Mouse (Mus musculus): ENCODE measurements around the gene Tmem97. TPM values are rescaled to one million over a fixed set of nuclear protein-coding genes. Genes with fewer than 3 reads are reported as not detected.

The Tmem97 gene
- polyA plus RNA-seq, 1 experiment, result 27.3 TPM

DNA sequence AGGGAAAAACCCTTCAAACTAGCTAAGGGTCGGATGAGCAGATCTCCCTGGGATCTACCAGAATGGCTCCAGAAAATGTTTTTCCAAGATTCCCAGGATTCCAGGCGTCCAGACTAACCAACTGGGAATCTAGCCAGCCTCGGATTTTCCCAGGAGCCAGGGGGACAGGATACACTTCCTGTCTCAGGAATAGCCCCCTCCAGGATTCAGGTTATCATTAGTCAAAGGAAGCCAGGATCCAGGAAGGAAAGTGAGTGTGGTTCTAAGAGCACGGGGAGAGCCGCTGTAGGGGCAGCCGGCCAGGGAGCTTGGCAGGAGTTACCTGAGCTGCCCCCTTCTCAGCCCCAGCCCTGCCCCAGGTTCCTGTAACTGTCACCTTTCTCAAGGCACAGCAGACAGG, 19.5 kb downstream of the Tmem97 start:
- WGBS, result 78% methylated on average over 6 of the region's 6 CpGs
- TF ChIP-seq CTCF (IDR thresholded peaks at IDR 0.05; ENCODE audit: control insufficient read depth, insufficient read depth, low read length) (no peak), POLR2A (IDR thresholded peaks at IDR 0.05; ENCODE audit: borderline replicate concordance, control insufficient read depth, low read depth, low read length) (no peak)
- no peak overlapping the region for H3K27ac ChIP-seq (ENCODE audit: control insufficient read depth, insufficient read depth, low read depth, low read length, poor library complexity)
- no peak overlapping the region for H3K4me3 ChIP-seq (replicated peaks; ENCODE audit: control insufficient read depth, low read depth, low read length)
- H3K4me1 ChIP-seq (ENCODE audit: control insufficient read depth, insufficient read depth, low read length), result no peaks in the 10 kb centered on the region; the same call in 1 of the 2 replicates

- Histone ChIP-seq H3K27ac (ENCODE audit: control insufficient read depth, insufficient read depth, low read depth, low read length, poor library complexity) (no peak overlapping the region), H3K4me1 (ENCODE audit: control insufficient read depth, insufficient read depth, low read length) (no peaks in the 10 kb centered on the region; the same call in 1 of the 2 replicates), H3K4me3 (replicated peaks; ENCODE audit: control insufficient read depth, low read depth, low read length) (no peak overlapping the region)
- TF ChIP-seq POLR2A (IDR thresholded peaks at IDR 0.05; ENCODE audit: borderline replicate concordance, control insufficient read depth, low read depth, low read length) (no peak), CTCF (IDR thresholded peaks at IDR 0.05; ENCODE audit: control insufficient read depth, insufficient read depth, low read length) (no peak)
- WGBS, result 82% methylated on average over 12 of the region's 12 CpGs
Measured at GRCm38 (mm10) chr11:78530001-78530400, 20.6 kb downstream of the Tmem97 start.

DNA sequence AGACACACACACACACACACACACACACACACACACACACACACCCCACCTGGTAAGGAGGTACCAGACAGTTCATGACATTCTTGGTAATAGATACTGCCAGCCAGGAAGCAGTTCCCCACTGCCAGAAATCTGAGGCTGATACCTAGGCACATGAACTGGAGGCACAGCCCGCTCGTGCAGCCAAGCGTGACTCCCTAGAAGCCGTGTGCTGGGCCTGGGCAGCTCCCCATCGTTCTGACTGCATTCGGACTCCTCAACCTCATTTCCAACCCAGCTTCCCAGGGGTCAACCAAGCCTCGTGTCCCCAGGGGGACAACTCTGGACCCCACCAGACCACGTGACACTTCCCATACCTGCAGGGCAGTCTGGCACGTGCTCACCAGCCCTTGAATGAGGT, 21.9 kb downstream of the Tmem97 start:
- TF ChIP-seq CTCF (IDR thresholded peaks at IDR 0.05; ENCODE audit: control insufficient read depth, insufficient read depth, low read length) (no peak), POLR2A (IDR thresholded peaks at IDR 0.05; ENCODE audit: borderline replicate concordance, control insufficient read depth, low read depth, low read length) (no peak)
- 87% methylated on average over 9 of the region's 9 CpGs for WGBS
- Histone ChIP-seq H3K4me1 (ENCODE audit: control insufficient read depth, insufficient read depth, low read length) (no peaks in the 10 kb centered on the region), H3K27ac (ENCODE audit: control insufficient read depth, insufficient read depth, low read depth, low read length, poor library complexity) (no peak overlapping the region), H3K4me3 (replicated peaks; ENCODE audit: control insufficient read depth, low read depth, low read length) (no peak overlapping the region)

GRCm38 (mm10) chr11:78524838-78525237, 25.7 kb downstream of the Tmem97 start:
- H3K4me1 ChIP-seq (ENCODE audit: control insufficient read depth, insufficient read depth, low read length), result no peaks in the 10 kb centered on the region
- H3K27ac ChIP-seq (ENCODE audit: control insufficient read depth, insufficient read depth, low read depth, low read length, poor library complexity), result no peak overlapping the region
- TF ChIP-seq CTCF (IDR thresholded peaks at IDR 0.05; ENCODE audit: control insufficient read depth, insufficient read depth, low read length), result no peak
- H3K4me3 ChIP-seq (replicated peaks; ENCODE audit: control insufficient read depth, low read depth, low read length), result no peak overlapping the region
- WGBS, result 49% methylated on average over 2 of the region's 2 CpGs

- Histone ChIP-seq H3K4me3 (replicated peaks; ENCODE audit: control insufficient read depth, low read depth, low read length) (no peak overlapping the region), H3K4me1 (ENCODE audit: control insufficient read depth, insufficient read depth, low read length) (no peaks in the 10 kb centered on the region), H3K27ac (ENCODE audit: control insufficient read depth, insufficient read depth, low read depth, low read length, poor library complexity) (no peak overlapping the region)
- 88% methylated on average over 9 of the region's 9 CpGs for WGBS
- TF ChIP-seq CTCF (IDR thresholded peaks at IDR 0.05; ENCODE audit: control insufficient read depth, insufficient read depth, low read length) (no peak), POLR2A (IDR thresholded peaks at IDR 0.05; ENCODE audit: borderline replicate concordance, control insufficient read depth, low read depth, low read length) (no peak)
Measured at GRCm38 (mm10) chr11:78523241-78523955, 27.2 kb downstream of the Tmem97 start.

DNA sequence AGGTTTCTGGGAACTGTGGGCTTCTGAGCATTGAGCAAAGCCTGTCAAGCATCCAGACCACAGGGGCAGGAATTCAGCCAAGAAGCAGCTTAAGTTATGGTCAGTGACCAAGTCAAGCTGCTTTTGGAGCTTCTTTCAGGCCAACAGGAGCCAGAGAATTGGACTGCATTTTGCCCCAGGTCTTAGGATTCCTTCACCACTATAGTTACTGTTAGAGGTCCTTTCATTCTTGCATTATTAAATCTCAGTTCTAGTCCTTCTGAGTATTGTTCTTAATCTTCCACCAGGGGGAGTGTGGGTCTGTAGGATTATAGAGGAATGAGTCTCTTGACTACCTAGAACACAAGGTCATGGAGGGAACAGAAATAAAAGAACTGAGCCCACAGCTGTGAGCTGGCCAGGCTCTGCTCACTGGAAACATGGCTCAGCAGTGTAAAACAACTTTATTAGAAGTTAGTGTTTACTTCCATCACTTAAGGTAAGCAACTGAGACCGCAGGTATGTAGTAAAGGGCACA, 28.0 kb downstream of the Tmem97 start:
- no peak overlapping the region for H3K4me3 ChIP-seq (replicated peaks; ENCODE audit: control insufficient read depth, low read depth, low read length)
- H3K4me1 ChIP-seq (ENCODE audit: control insufficient read depth, insufficient read depth, low read length), result no peaks in the 10 kb centered on the region
- 91% methylated on average over 1 of the region's 1 CpGs for WGBS
- no peak overlapping the region for H3K27ac ChIP-seq (ENCODE audit: control insufficient read depth, insufficient read depth, low read depth, low read length, poor library complexity)
- TF ChIP-seq POLR2A (IDR thresholded peaks at IDR 0.05; ENCODE audit: borderline replicate concordance, control insufficient read depth, low read depth, low read length), result no peak
- TF ChIP-seq CTCF (IDR thresholded peaks at IDR 0.05; ENCODE audit: control insufficient read depth, insufficient read depth, low read length), result no peak

DNA sequence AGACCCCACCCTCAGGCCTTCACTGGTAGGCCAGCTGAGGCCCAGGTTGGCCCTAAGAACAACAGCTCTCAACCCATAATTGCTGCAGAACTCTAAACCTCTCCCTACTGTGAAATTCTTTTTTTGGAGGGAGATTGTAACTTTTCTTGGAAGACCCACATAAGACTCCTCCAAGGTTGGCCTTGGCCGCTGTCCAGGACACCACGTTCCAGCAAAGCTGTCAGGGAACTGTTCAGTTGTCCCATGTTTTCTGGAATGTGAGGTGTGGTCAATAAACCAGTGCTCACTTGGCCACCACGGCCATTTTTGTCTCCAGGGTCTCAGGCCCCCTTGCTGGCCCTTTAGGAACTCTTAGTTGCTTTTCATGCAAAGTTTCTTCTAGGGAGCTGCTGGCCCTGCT, 28.7 kb downstream of the Tmem97 start:
- TF ChIP-seq CTCF (IDR thresholded peaks at IDR 0.05; ENCODE audit: control insufficient read depth, insufficient read depth, low read length) (no peak), POLR2A (IDR thresholded peaks at IDR 0.05; ENCODE audit: borderline replicate concordance, control insufficient read depth, low read depth, low read length) (no peak)

DNA sequence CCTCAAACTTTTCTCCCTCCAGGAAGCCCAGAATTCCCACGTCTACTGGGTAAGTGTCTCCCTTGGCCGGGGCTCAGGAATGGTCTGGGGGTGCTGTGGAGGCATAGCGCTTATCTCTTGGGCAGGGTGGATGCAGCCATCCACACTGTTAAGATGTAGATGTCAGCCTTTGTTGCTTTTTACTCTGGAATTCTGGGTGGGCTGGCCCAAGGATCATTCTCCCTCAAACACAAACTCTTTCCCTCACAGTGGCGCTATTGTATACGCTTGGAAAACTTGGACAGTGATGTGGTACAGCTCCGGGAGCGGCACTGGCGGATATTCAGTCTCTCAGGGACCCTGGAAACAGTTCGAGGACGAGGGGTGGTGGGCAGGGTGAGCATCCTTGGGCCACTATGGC, 31.6 kb downstream of the Tmem97 start:
- WGBS, result 89% methylated on average over 10 of the region's 10 CpGs
- Histone ChIP-seq H3K27ac (ENCODE audit: control insufficient read depth, insufficient read depth, low read depth, low read length, poor library complexity) (no peak overlapping the region), H3K4me3 (replicated peaks; ENCODE audit: control insufficient read depth, low read depth, low read length) (no peak overlapping the region), H3K4me1 (ENCODE audit: control insufficient read depth, insufficient read depth, low read length) (no peaks in the 10 kb centered on the region)
- TF ChIP-seq CTCF (IDR thresholded peaks at IDR 0.05; ENCODE audit: control insufficient read depth, insufficient read depth, low read length) (no peak), POLR2A (IDR thresholded peaks at IDR 0.05; ENCODE audit: borderline replicate concordance, control insufficient read depth, low read depth, low read length) (no peak)

More for the DNA sequence above, 28.7 kb downstream of the Tmem97 start:
- no peak overlapping the region for H3K4me3 ChIP-seq (replicated peaks; ENCODE audit: control insufficient read depth, low read depth, low read length)
- no peaks in the 10 kb centered on the region for H3K4me1 ChIP-seq (ENCODE audit: control insufficient read depth, insufficient read depth, low read length)
- H3K27ac ChIP-seq (ENCODE audit: control insufficient read depth, insufficient read depth, low read depth, low read length, poor library complexity), result no peak overlapping the region
- WGBS, result 83% methylated on average over 3 of the region's 3 CpGs
